Mouse (Mus musculus): ENCODE data around the gene Cpt1c. TPM values are rescaled to one million over a fixed set of nuclear protein-coding genes. Genes with fewer than 3 reads are reported as not detected.

The Cpt1c gene
- polyA plus RNA-seq, 1 experiment from 2014 or later = 27.2 TPM

DNA sequence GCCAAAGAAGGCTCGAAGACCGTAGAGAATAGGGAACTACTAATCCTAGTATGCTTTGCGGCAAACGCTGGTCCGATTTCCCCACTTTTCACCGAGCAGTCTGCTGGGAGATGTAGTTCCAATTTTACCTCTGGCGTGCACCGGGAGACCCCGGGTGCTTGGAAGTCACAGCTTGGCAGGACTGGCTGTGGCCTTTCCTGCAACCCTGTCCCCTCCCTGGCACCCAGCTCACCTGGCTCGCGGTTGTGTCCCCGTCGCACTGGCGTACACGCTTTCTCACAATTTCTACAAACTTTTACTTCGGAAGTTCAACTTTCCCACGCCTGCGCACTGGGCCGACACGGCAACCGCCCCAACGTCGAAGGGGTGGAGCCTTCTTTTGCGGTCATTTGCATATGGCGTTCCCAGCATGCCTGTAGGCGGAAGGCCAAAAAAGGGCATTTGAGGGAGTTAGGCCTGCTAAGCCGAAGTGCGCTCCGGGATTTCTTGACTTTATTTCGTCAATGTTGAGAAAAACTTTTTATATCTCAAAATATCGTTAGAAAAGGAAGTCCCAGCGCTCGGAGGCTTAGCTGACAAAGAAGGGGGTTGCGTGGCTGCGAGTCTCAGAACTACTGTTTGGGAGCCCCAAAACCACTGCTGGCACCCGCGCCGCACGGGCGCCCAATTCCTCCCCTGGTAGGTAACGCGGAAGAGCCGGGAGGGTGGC is 22.7 kb upstream of the Cpt1c start, which contains the start of gene Irf3:
Irf3 (plus strand) TSS at position 418 of the 709 bp plus-strand sequence.
- H3K36me3 ChIP-seq (ENCODE audit: control insufficient read depth, insufficient read depth, low read length) = peaks cover 11% of the 10 kb centered on the region
- H3K27me3 ChIP-seq (ENCODE audit: control insufficient read depth, insufficient read depth, low read length) = no peaks in the 10 kb centered on the region
- no peaks in the 10 kb centered on the region for H3K9me3 ChIP-seq (ENCODE audit: control insufficient read depth, low read length)
- DNase-seq (ENCODE audit: low spot score) (peak; percentile 94), ATAC-seq (replicated peaks; ENCODE audit: low FRiP score) (peak; percentile 90)
- peak within 1 kb of the TSS; percentile 57; the same call in 1 of the 2 replicates for H3K27ac ChIP-seq (ENCODE audit: low read depth, low read length)
- peak within 1 kb of the TSS; percentile 61 for H3K9ac ChIP-seq (ENCODE audit: low read length)
- H3K4me3 ChIP-seq (ENCODE audit: low read depth, low read length) = peak within 1 kb of the TSS; percentile 66
- H3K4me1 ChIP-seq (replicated peaks; ENCODE audit: control insufficient read depth, insufficient read depth, low read length) = peaks cover 9% of the 10 kb centered on the region
- under 1% methylated on average over 43 of the region's 43 CpGs for WGBS
- H3K4me2 ChIP-seq (ENCODE audit: low read depth, low read length, severe bottlenecking) = peak within 1 kb of the TSS; percentile 67

DNA sequence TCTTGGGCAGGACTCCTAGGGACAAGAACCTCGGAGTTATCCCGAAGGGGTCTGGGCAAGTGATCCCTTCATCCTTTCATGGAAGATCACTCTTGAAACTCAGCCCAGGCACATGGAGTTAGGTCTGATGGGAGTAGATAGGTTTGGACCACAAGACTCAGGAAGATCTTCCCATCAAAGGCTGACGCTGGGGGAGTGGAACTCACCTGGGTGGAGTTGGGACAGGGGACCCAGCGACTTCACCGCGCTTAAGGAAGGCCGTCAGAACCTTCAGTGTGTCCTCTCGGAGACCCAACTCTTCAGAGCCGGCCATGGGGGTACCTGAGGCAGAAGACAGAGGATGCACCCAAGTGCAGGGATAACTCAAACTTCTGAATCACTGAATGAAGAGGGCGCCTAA is 22.0 kb upstream of the Cpt1c start:
- H3K27me3 ChIP-seq (ENCODE audit: control insufficient read depth, insufficient read depth, low read length) = no peaks in the 10 kb centered on the region
- H3K9me3 ChIP-seq (ENCODE audit: control insufficient read depth, low read length) = no peaks in the 10 kb centered on the region
- H3K9ac ChIP-seq (ENCODE audit: low read length) = peak overlapping the region; percentile 61
- DNase-seq (ENCODE audit: low spot score) (no peak), ATAC-seq (replicated peaks; ENCODE audit: low FRiP score) (no peak)
- peak overlapping the region; percentile 57; the same call in 1 of the 2 replicates for H3K27ac ChIP-seq (ENCODE audit: low read depth, low read length)
- 16% methylated on average over 10 of the region's 10 CpGs for WGBS
- peak overlapping the region; percentile 67 for H3K4me2 ChIP-seq (ENCODE audit: low read depth, low read length, severe bottlenecking)
- H3K4me1 ChIP-seq (replicated peaks; ENCODE audit: control insufficient read depth, insufficient read depth, low read length) = peaks cover 9% of the 10 kb centered on the region
- peaks cover 4% of the 10 kb centered on the region for H3K36me3 ChIP-seq (ENCODE audit: control insufficient read depth, insufficient read depth, low read length)
- peak overlapping the region; percentile 66 for H3K4me3 ChIP-seq (ENCODE audit: low read depth, low read length)

DNA sequence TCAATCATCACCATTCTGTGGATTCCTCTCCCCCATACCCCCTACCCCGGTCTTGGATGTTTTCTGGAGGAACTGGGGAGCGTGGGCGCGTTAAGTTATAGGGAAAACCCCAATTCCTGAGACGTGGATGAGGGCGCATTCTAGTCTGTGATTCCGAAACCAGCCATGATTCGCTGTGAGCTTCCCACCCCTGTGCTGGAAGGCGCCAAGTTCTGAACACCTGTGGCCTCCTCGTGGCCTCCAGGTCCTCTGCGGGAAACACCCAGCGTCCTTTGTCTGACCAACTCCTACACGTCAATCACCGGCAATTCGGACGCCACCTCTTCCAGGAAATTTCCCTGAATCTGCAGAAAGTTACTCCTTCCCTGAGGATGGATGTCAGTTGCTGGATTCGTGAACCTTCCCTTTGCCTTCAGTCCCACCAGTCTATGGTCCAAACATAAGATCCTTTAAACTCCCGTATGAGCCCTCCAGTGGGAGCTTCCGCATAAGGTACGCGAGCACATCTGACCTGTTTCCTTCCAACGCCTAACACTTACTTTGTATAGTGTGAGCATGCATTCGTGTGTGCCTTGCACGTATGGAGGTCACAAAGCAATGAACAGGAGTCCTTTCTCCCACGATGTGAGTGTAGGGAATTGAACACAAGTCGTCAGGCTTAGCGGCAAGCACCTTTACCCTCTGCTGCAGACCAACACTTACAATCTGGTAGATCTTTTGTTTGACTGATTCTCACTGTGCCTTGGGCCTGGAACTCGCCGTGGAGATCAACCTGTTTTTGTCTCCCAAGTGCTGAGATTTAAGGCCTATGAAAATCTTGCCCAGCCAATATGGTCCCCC is 12.4 kb upstream of the Cpt1c start:
- Histone ChIP-seq H3K9me3 (ENCODE audit: control insufficient read depth, low read length) (no peaks in the 10 kb centered on the region), H3K27ac (ENCODE audit: low read depth, low read length) (peak overlapping the region; percentile 90), H3K4me2 (ENCODE audit: low read depth, low read length, severe bottlenecking) (peak overlapping the region; percentile 70), H3K4me1 (replicated peaks; ENCODE audit: control insufficient read depth, insufficient read depth, low read length) (peaks cover 19% of the 10 kb centered on the region), H3K27me3 (ENCODE audit: control insufficient read depth, insufficient read depth, low read length) (no peaks in the 10 kb centered on the region), H3K4me3 (ENCODE audit: low read depth, low read length) (peak overlapping the region; percentile 94), H3K9ac (ENCODE audit: low read length) (peak overlapping the region; percentile 91), H3K36me3 (ENCODE audit: control insufficient read depth, insufficient read depth, low read length) (peaks cover 1% of the 10 kb centered on the region; the same call in 1 of the 2 replicates)
- ATAC-seq (replicated peaks; ENCODE audit: low FRiP score) (peak; percentile 42), DNase-seq (ENCODE audit: low spot score) (no peak)
- under 1% methylated on average over 29 of the region's 29 CpGs for WGBS

DNA sequence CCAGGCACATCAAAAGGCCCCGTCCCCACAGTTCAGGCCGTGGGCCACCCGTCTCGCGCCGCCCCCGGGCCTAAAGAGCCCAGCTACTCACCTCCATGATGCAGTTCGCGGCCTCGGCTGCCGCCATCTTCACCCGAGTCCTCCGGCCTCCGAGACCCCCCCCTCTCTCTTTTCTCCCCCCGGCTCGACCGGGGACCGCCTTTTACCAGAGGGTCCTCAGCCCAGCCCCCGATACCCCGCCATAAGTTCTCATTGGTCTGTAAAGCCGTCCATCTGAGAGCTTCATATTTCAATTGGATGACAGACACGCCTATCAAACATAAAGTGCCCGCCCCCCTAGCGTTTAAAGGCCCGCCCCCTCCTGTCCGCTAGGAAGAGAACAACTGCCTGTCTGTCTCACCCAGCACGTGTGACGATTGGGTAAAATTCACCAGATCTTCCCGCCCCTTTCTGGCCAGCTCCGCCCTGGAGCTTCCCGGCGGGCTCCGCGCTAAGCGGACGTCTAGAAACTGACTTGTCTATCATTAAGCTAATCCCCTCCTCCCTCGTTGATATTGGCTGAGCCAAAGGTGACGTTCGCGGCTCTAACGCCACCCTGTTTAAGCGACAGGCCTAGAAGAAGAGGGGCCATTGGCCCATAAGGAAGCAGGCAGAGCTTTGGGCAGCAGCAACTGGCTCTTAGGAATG is 11.7 kb upstream of the Cpt1c start, which contains the start of gene Prmt1:
Prmt1 (minus strand) TSS at position 377 of the 687 bp plus-strand sequence.
- Histone ChIP-seq H3K27me3 (ENCODE audit: control insufficient read depth, insufficient read depth, low read length) (no peaks in the 10 kb centered on the region), H3K4me2 (ENCODE audit: low read depth, low read length, severe bottlenecking) (peak within 1 kb of the TSS; percentile 70), H3K36me3 (ENCODE audit: control insufficient read depth, insufficient read depth, low read length) (peaks cover 9% of the 10 kb centered on the region), H3K9me3 (ENCODE audit: control insufficient read depth, low read length) (no peaks in the 10 kb centered on the region), H3K4me3 (ENCODE audit: low read depth, low read length) (peak within 1 kb of the TSS; percentile 94), H3K9ac (ENCODE audit: low read length) (peak within 1 kb of the TSS; percentile 99), H3K27ac (ENCODE audit: low read depth, low read length) (peak within 1 kb of the TSS; percentile 90), H3K4me1 (replicated peaks; ENCODE audit: control insufficient read depth, insufficient read depth, low read length) (peaks cover 19% of the 10 kb centered on the region)
- under 1% methylated on average over 42 of the region's 42 CpGs for WGBS
- ATAC-seq (replicated peaks; ENCODE audit: low FRiP score) = peak; percentile 96
- peak; percentile 97 for DNase-seq (ENCODE audit: low spot score)

DNA sequence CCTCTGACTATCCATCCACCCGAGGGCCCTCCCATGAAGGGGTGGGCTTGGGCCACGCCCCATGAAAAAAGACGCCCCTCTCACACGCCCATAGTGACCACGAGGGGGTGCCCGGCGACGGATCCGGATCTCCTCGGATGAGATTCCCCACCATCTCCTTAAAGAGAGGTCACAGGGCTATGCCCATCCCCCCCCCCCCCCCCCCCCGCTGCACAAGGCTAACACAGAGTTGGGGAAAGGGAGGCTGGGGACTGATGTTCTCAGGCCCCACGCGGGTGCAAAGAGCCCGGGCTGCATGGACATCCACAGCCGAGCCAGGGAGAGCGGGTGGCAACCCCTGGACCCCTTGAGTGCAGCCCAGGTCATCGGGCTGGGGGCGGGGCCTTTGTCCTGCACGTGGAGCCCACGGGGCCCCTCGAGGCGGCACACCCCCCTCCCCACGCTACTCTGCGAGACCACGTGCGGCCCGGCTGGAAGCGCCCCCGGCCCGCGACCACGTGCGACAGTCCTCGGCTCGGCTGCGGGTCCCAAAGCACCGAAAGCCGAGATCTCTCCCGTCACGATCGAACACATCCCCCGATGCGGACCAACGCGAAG is 11.0 kb upstream of the Cpt1c start:
- peak; percentile 90 for DNase-seq (ENCODE audit: low spot score)
- Histone ChIP-seq H3K27ac (ENCODE audit: low read depth, low read length) (peak overlapping the region; percentile 84), H3K4me1 (replicated peaks; ENCODE audit: control insufficient read depth, insufficient read depth, low read length) (peaks cover 19% of the 10 kb centered on the region), H3K27me3 (ENCODE audit: control insufficient read depth, insufficient read depth, low read length) (no peaks in the 10 kb centered on the region), H3K9me3 (ENCODE audit: control insufficient read depth, low read length) (no peaks in the 10 kb centered on the region), H3K36me3 (ENCODE audit: control insufficient read depth, insufficient read depth, low read length) (peaks cover 16% of the 10 kb centered on the region), H3K4me3 (ENCODE audit: low read depth, low read length) (peak overlapping the region; percentile 94), H3K9ac (ENCODE audit: low read length) (peak overlapping the region; percentile 99), H3K4me2 (ENCODE audit: low read depth, low read length, severe bottlenecking) (peak overlapping the region; percentile 63)
- under 1% methylated on average over 43 of the region's 45 CpGs for WGBS
- ATAC-seq (replicated peaks; ENCODE audit: low FRiP score) = peak; percentile 8; the same call in 1 of the 2 replicates

DNA sequence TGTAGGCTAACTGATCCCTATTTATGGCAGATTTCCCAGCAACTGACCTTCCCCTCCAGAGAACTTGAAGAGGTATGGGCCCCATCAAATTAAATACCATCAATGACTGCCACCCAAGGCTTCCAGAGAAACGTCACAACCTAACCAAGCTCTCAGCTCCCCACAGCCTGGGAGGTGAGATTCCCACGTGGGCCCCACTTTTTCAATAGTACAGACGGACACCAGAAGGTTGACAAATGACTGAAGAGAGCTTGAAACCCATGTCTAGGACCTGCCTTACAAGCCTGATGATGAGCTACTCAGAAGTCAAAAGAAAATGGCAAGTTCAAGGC is 10.1 kb upstream of the Cpt1c start:
- peak overlapping the region; percentile 12; the same call in 1 of the 2 replicates for H3K9ac ChIP-seq (ENCODE audit: low read length)
- peaks cover 19% of the 10 kb centered on the region for H3K4me1 ChIP-seq (replicated peaks; ENCODE audit: control insufficient read depth, insufficient read depth, low read length)
- DNase-seq (ENCODE audit: low spot score) (no peak), ATAC-seq (replicated peaks; ENCODE audit: low FRiP score) (no peak)
- H3K27ac ChIP-seq (ENCODE audit: low read depth, low read length) = no peak overlapping the region
- H3K4me3 ChIP-seq (ENCODE audit: low read depth, low read length) = peak overlapping the region; percentile 94
- H3K9me3 ChIP-seq (ENCODE audit: control insufficient read depth, low read length) = no peaks in the 10 kb centered on the region
- H3K4me2 ChIP-seq (ENCODE audit: low read depth, low read length, severe bottlenecking) = peak overlapping the region; percentile 63
- 50% methylated on average over 3 of the region's 3 CpGs for WGBS
- no peaks in the 10 kb centered on the region for H3K27me3 ChIP-seq (ENCODE audit: control insufficient read depth, insufficient read depth, low read length)
- H3K36me3 ChIP-seq (ENCODE audit: control insufficient read depth, insufficient read depth, low read length) = peaks cover 20% of the 10 kb centered on the region

DNA sequence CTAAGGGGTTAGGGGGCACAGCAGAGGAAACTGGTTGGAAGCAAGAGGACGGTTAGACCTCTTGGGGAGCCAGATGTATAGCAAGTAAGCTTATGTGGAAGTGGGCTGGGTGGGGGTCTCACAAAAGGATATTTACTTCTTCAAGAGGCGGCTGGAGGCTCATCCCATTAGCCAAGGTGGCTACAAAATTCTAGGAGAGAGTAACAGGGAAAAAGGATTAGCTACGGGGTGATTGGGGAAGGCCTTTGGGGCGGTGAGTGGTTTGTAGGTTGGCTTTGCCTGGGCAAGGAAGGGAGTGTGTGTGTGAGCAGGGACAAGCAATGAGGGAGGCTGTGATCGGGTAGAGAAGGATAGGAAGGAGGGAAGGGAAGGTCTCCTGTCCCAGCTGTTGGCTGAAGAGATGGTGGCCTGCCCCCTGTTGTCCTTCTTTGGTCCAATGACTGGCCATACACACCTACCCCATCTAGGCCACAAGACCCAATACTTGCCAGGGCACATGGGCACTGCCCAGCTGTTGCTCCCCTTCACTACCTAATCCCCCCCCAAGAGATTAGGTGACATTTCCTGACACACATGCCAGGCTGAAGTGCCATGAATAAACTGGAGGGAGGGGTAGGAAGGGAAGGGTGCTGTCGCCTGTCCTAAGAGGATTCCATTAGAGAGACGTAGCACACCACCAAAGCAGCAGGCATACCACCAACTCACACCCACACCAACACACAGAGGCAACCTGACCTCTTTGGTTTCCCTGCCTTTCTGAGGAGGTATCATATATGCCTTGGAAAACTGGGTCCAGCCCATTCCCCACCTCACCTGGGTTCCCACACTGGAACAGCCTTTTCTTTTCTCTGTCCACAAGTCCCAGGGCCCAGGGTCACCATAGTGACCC is 9.5 kb upstream of the Cpt1c start:
- H3K4me3 ChIP-seq (ENCODE audit: low read depth, low read length) = peak overlapping the region; percentile 94
- 76% methylated on average over 7 of the region's 7 CpGs for WGBS
- no peaks in the 10 kb centered on the region for H3K27me3 ChIP-seq (ENCODE audit: control insufficient read depth, insufficient read depth, low read length)
- no peak overlapping the region for H3K27ac ChIP-seq (ENCODE audit: low read depth, low read length)
- peaks cover 19% of the 10 kb centered on the region for H3K4me1 ChIP-seq (replicated peaks; ENCODE audit: control insufficient read depth, insufficient read depth, low read length)
- DNase-seq (ENCODE audit: low spot score) (no peak), ATAC-seq (replicated peaks; ENCODE audit: low FRiP score) (no peak)
- H3K36me3 ChIP-seq (ENCODE audit: control insufficient read depth, insufficient read depth, low read length) = peaks cover 27% of the 10 kb centered on the region
- H3K9me3 ChIP-seq (ENCODE audit: control insufficient read depth, low read length) = no peaks in the 10 kb centered on the region
- H3K4me2 ChIP-seq (ENCODE audit: low read depth, low read length, severe bottlenecking) = peak overlapping the region; percentile 63
- peak overlapping the region; percentile 20; the same call in 1 of the 2 replicates for H3K9ac ChIP-seq (ENCODE audit: low read length)

Measured in forebrain, embryonic 11.5 days (tissue).